16 mouse cellular contexts compared by ENCODE assay signal in the genomic region with DNA sequence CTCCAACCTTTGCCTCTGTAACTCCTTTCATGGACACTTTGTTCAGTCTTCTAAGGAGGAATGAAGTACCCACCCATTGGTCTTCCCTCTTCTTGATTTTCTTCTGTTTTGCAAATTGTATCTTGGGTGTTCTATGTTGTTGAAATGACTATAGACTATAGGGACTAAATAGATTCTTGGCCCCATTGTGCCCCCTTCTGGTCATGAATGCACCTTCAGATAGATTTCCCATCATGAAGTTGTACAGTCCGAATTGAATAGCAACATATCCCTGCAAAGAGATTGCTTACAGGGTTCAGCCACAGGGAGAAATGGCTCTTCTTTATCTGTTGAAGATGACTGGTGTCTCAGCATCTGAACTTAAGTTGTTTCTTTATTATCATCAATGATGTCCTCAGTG.
DNase-seq lines count a peak whose midpoint lies in the region; ATAC-seq lines count a peak whose summit lies in the region.
"Had no signal": no experiment of that assay in that cellular context is flagged by ENCODE, and none has a peak within 500 bp of the region (broad histone marks: within the 10 kb centered on the region; RNA-seq: fewer than 3 reads in every experiment).

No protein-coding gene starts in this region.

- intact Hi-C loops in left cerebral cortex, postnatal 14 days (cut with DNase I): no loop called here

- DNase-seq in thymus, postnatal 25 days: peak; percentile 14
- no peak for DNase-seq in thymus, postnatal 0 days (ENCODE audit: low spot score)
- peak; percentile 4 for DNase-seq in T-cell, adult 2 months (ENCODE audit: low spot score)
- DNase-seq in adrenal gland, postnatal 10 days: no peak
- no peak for DNase-seq in kidney, adult 9 months
- DNase-seq in left cerebral cortex, postnatal 14 days (ENCODE audit: low spot score in 2 of 2): no peak
- DNase-seq: adrenal gland, adult 8-10 months; cerebellum, adult 11 months; cerebellum, adult 9-10 months; cerebellum, postnatal 25 days; gastrocnemius, adult 2 months; gastrocnemius, postnatal 25 days had no signal

- ATAC-seq in megakaryocyte progenitor cell, adult 5-6 weeks (replicated peaks; ENCODE audit: poor library complexity): 0 out of 2 replicates have a peak, but pooled peaks have one; percentile 39
- ATAC-seq: forebrain, embryonic 14.5 days; inflammation-experienced regulatory T-cells, adult 6 months; Patski had no signal

Comparison
In these comparisons a context has a peak if more than half of its experiments do, and no peak if none do; other contexts are left out.
1. DNase-seq: peak in thymus, postnatal 25 days (single experiment) and T-cell, adult 2 months (single experiment); none in thymus, postnatal 0 days (single experiment), adrenal gland, postnatal 10 days (single experiment), kidney, adult 9 months (single experiment) and left cerebral cortex, postnatal 14 days (0 of 2).